Mouse (Mus musculus) lung, adult 2 months (tissue): ENCODE data around the gene Tgfbr1. TPM values are rescaled to one million over a fixed set of nuclear protein-coding genes. Genes with fewer than 3 reads are reported as not detected.

Experiments used
- DNase-seq: peaks from one replicate; pipeline ENCODE4 v3.0.0; 2022
- H3K4me1 ChIP-seq: fragments of 200-500 bp; 2 replicates; pipeline ENCODE4 v1.6.1; 2011; ENCODE audit warnings: low read length; ENCODE audit not compliant: control insufficient read depth, insufficient read depth
- H3K4me3 ChIP-seq: fragments of 200-500 bp; replicated peaks from 2 replicates; pipeline ENCODE3; 2011; ENCODE audit warnings: low read depth, mild to moderate bottlenecking, control low read depth, low read length; ENCODE audit errors: extremely low read depth
- CTCF ChIP-seq: fragments of 200-500 bp; IDR thresholded peaks from 2 replicates; pipeline ENCODE4 v1.5.1; 2011; ENCODE audit warnings: mild to moderate bottlenecking, low read length, control low read depth; ENCODE audit not compliant: insufficient read depth
- POLR2A ChIP-seq: fragments of 200-500 bp; IDR thresholded peaks from 2 replicates; pipeline ENCODE4 v1.6.1; 2011; ENCODE audit warnings: low read depth, mild to moderate bottlenecking, control low read depth, low read length, borderline replicate concordance; ENCODE audit errors: extremely low read depth
- WGBS: fragments of 180-500 bp; shearing (Covaris S2); methylation state at CpG from one replicate; pipeline ENCODE4 v1.1.7; 2018; 5-methylcytosine and 5-hydroxymethylcytosine counted together
- polyA plus RNA-seq: library from polyadenylated mRNA; depleted of rRNA; stranded (reverse); fragments of >200 nt; gene quantifications from 2 replicates; pipeline ENCODE4 v1.2.3, GENCODE M21; 2012; rRNA removed

Tgfbr1 gene
- polyA plus RNA-seq = 6.2 and 9.9 TPM in 2 replicates

DNA sequence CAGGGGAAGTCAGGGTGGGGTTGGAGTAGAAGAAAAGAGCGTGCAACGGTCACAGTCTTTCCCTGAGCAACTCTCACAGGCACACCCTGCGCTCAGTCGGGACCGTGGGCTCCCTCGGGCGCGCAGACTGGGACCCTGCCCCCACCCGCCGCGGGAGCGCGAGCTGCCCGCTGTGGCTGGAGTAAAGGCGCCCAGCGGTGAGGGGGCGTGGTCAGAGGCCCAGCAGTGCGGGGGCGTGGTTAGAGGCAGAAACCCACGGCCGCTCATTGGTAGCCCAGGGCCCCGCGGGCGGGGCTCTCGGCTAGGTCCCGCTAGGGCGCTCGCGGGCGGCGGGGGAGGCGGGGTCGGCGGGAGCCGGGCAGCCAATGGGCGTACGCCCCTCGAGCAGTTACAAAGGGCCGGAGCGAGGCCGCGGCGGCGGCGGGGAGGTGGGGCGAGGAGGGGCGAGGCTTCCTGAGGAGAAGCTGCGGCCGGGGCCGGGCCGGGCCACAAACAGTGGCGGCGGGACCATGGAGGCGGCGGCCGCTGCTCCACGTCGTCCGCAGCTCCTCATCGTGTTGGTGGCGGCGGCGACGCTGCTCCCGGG lies at the start of gene Tgfbr1:
Tgfbr1 (plus strand) TSS at position 420 of the 586 bp plus-strand sequence.
- Histone ChIP-seq H3K4me1 (peaks cover 8% of the 10 kb centered on the region), H3K4me3 (peak within 1 kb of the TSS; percentile 91)
- TF ChIP-seq CTCF = no peak
- peak; percentile 70 for TF ChIP-seq POLR2A
- under 1% methylated on average over 59 of the region's 65 CpGs for WGBS
- DNase-seq = peak; percentile 97

DNA sequence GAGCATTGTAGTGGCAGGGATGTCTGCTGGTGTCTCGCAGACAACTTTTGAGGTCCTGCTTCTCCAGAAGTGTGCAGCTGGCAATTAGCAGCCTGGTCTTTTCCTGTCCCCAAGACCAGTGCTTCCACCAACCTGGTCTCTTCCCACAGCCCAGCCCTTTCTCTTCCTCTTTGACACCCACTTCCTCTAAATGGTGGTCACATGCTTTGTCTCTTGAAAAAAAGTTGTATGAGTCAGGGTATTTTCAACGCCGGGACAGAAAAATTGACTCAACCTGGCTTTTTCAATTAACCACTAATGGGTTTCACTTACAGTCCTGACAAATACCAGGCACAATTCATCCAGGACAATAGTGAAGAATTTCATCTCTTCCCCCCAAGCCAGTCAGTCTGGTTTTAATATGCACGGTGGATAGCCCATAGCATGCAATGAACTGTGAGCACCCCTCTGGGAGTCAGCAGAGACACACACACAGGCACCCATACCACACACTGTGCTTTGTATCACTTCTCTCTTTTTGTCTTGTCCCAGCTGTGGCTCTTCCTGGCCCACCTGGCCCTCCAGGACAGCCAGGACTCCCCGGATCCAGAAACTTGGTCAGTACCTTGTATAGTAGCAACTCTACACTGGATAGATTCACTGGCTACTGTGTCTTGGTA lies 49.6 kb upstream of the Tgfbr1 start:
- 63% methylated on average over 5 of the region's 5 CpGs for WGBS
- no peak for TF ChIP-seq POLR2A
- TF ChIP-seq CTCF = no peak
- no peak for DNase-seq
- Histone ChIP-seq H3K4me1 (no peaks in the 10 kb centered on the region), H3K4me3 (no peak overlapping the region)

DNA sequence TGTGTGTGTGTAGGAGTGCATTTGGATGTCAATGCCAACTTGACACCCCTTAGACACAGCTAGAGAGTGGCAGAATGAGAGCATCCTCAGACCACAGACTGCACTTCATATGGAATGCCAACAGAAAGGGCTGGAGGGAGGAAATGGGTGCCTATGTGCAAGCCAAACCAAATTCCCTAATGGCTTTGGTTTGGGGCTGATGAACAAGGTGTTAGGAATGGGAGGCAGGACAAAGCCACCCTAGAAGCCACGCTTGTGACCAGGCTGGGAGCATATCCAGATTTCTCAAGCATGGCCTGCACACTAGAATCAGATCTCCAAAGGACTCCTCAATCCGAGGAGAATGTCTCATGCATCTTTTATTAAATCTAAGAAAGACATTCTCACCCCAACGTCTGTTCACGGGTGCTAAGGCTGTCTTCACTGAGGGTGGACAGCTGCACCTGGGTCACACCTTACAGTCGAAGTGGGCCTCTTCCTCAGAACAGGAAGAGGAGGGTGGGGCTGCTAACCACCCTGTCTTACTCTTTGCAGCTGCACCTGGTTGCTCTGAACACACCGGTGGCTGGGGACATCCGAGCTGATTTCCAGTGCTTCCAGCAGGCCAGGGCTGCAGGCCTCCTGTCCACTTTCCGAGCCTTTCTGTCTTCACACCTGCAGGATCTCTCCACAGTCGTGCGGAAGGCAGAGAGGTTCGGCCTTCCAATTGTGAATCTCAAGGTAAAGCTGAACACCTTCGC lies 43.0 kb upstream of the Tgfbr1 start:
- no peaks in the 10 kb centered on the region for H3K4me1 ChIP-seq
- 77% methylated on average over 12 of the region's 12 CpGs for WGBS
- H3K4me3 ChIP-seq = no peak overlapping the region
- no peak for DNase-seq
- TF ChIP-seq CTCF (no peak), POLR2A (no peak)

- Histone ChIP-seq H3K4me3 (no peak overlapping the region), H3K4me1 (no peaks in the 10 kb centered on the region)
- 31% methylated on average over 6 of the region's 6 CpGs for WGBS
- no peak for DNase-seq
- TF ChIP-seq POLR2A (no peak), CTCF (no peak)
These were observed 42.2 kb upstream of the Tgfbr1 start for GRCm38 (mm10) chr4:47310812-47311211.

DNA sequence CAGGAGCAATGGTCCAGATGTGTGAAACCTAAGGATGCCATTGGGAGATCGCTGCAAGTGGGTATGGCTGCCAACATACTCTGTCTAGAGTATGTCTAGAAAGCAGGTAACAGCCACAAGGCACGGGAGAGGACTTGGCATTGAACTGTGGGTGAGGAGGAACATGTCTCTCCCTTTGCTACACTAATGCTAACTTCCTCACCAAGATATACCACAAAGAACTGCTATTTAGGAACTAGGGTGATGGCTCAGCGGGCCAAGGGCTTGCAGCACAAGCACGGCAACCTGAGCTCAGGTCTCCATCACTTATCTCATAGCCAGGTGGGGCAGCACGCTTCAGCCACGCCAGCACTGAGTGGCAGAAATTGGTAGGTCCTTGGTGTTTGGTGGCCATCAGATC lies 41.6 kb upstream of the Tgfbr1 start:
- WGBS = 83% methylated on average over 6 of the region's 6 CpGs
- TF ChIP-seq CTCF = no peak
- TF ChIP-seq POLR2A = no peak
- no peak for DNase-seq
- H3K4me3 ChIP-seq = no peak overlapping the region
- H3K4me1 ChIP-seq = no peaks in the 10 kb centered on the region

- DNase-seq = no peak
- WGBS = 72% methylated on average over 7 of the region's 7 CpGs
- TF ChIP-seq CTCF = no peak
- TF ChIP-seq POLR2A = no peak
- H3K4me1 ChIP-seq = no peaks in the 10 kb centered on the region
- no peak overlapping the region for H3K4me3 ChIP-seq
These were observed 41.1 kb upstream of the Tgfbr1 start for GRCm38 (mm10) chr4:47311929-47312328.

DNA sequence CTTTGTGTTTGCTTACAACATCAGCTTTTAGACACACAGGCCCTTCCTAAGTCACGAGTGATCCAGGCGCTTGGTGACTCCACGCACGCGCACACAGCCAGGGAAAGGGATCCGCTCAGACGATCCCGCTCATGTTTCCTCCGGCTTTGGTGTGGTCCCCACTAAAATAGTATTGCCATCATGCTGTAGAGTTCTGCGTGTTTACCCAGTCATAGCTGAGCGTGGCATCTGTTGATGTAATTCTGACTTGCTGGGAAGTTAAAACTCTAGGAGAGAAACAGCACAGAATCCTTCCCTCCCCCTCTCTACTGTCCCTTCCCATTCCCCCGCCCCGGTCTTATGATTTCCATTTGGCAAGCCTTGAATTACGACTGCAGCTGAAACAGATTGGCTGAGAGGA lies 40.3 kb upstream of the Tgfbr1 start:
- no peak for DNase-seq
- WGBS = 75% methylated on average over 14 of the region's 14 CpGs
- H3K4me3 ChIP-seq = no peak overlapping the region
- H3K4me1 ChIP-seq = no peaks in the 10 kb centered on the region
- TF ChIP-seq POLR2A = no peak
- no peak for TF ChIP-seq CTCF

DNA sequence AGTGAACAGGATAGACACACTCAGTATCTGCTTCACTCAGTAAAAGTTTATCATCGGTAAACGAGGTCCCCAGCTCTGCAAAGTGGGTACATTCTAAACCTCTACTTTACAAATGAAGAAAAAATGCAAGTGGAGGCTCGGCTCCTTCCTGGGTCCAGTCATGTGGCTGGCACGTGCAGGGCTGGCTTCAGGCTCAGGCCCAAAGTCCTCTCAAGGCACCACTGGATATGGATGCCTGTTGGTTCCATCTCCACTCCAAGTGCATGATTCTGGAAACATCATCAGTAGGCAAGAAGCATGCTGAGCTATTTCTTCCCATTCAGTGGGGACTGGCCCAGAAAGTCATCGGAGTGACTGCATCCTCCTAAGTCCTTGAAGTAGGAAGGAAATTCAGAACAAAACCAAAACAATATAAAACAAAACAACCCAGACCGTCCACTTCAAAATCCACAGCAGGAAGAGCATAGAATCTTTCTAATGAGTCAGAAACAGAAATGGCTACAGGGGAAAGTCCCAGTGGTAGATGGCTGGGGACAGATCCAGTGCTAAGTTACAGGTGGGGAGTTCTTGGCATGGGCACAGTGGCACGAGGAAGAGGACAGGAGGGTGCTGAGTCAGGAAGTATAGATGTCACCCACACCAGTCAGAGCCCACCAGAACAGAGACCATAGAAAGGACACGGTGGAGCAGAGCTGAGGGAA lies 39.2 kb upstream of the Tgfbr1 start:
- 49% methylated on average over 8 of the region's 8 CpGs for WGBS
- H3K4me1 ChIP-seq = no peaks in the 10 kb centered on the region
- TF ChIP-seq POLR2A (no peak), CTCF (no peak)

DNA sequence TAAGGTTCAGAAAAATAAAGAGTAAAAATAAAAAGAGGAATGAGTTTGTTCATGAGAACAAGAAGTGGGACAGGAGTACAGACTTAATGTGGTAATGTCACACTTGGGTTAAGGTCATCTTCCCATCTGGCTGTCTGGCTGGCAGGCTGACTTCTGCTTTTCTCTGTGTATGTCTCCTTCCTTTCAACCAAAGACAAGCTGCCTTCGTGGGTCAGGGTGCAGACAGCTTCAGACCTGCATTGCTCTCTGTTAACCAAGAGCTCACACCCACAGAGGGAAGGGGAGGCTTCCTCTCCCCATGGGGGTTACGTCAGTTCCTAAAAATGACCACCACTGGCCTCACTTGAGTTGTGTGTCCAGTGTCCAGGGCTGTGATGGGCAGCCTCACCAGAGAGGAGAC lies 37.6 kb upstream of the Tgfbr1 start:
- no peaks in the 10 kb centered on the region for H3K4me1 ChIP-seq
- 46% methylated on average over 2 of the region's 2 CpGs for WGBS
- no peak for TF ChIP-seq POLR2A
- TF ChIP-seq CTCF = no peak
- H3K4me3 ChIP-seq = no peak overlapping the region
- no peak for DNase-seq

More for the DNA sequence above, 39.2 kb upstream of the Tgfbr1 start:
- no peak overlapping the region for H3K4me3 ChIP-seq
- no peak for DNase-seq

- TF ChIP-seq CTCF = no peak
- TF ChIP-seq POLR2A = no peak
- H3K4me3 ChIP-seq = no peak overlapping the region
- 60% methylated on average over 6 of the region's 6 CpGs for WGBS
- no peak for DNase-seq
- no peaks in the 10 kb centered on the region for H3K4me1 ChIP-seq
These were observed 36.6 kb upstream of the Tgfbr1 start for GRCm38 (mm10) chr4:47316432-47316831.
